Mouse (Mus musculus): Measurements from ENCODE around the gene Pex10.

GRCm38 (mm10) chr4:155109471-155109870 is 42.7 kb downstream of the Pex10 start:
- TF ChIP-seq GATA1 (IDR thresholded peaks at IDR 0.05; ENCODE audit: borderline replicate concordance, low read length) = no peak
- TF ChIP-seq FLI1 (IDR thresholded peaks at IDR 0.05; ENCODE audit: low read length) = no peak
